Mouse (Mus musculus) frontal cortex, postnatal 10 days (tissue): ENCODE measurements around the gene D1Pas1.

Source experiments
- DNase-seq, 2 experiments: peaks; one replicate each; pipeline ENCODE4 v3.0.0; 2022; ENCODE audit warnings: low spot score in 2 of 2, mixed read lengths in 1 of 2

The D1Pas1 gene

DNA sequence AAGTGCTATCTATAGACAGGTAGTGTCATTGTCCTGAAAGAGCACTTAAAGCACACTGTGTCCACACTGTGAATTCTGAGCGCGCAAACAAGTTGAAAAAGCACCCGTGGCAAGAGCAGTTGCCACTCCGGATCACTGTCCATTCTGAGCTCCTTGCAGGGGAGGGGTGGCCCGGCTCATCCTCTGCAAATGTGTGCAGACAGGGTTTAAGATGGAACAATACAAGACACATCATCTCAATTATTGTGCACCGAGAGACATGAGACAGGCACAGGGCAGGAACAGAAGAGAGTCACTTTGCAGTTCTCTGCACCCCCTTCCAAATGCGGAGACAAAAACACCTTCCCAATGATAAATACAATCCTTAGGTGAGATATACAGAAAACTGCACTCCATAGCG, 19.3 kb downstream of the D1Pas1 start:
- DNase-seq: no peak

DNA sequence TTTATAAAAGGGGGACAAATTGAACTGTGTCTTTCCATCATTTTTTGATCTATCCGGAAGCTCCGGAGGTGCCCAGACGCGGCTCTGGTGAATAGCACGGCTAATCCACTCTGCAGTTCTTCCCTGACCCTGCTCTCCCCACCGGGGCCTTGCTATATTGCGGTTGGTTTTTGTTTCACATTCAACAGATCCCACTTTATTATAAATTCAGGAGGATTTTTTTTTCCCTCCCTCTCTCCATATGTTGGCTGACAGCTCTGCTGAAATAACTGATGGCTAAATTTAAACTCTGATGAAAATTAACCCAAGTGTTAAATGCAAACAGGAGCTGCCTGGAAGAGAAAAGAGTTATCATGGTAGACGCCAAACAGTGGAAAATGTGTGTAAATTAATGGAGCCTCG, 21.1 kb downstream of the D1Pas1 start:
- DNase-seq: no peak

DNA sequence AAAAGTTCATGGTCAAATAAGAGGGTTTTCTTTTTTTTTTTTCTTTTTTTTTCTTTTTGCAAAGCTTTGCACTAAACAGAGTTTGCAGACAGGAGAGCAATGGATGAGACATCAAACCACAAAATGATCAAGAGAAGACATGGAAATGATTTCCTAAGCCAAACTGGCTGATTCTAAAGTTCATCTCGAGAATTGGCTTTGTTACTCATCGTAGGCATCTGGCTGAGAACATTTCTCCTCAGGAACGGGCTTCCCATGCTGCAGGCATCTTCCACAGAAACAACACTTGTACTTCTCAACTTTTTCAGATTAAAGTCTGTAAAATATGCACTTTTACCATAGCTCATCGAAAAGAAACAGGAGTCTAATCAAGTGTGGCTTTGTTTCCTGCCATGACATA, 21.6 kb downstream of the D1Pas1 start:
- DNase-seq: no peak

DNA sequence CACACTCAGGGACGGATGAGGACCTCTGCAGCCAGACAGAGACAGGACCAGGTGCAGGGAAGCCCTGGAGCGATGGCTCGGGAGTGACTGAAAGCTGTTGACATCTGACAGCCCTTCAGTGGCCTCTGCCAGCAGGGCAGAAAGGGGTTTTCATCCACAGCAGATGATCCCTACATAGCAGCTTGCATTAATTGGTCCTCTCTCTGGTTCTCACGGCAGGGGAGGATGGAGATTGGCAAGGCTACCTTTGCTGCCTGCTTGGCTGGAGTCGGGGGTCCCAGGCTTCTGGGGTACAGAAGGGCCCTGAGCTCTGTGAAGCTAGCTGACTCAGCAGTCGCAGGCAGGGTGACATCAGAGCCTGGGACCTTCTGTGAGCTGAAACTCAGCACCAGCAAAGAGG, 24.3 kb downstream of the D1Pas1 start:
- DNase-seq: no peak

DNA sequence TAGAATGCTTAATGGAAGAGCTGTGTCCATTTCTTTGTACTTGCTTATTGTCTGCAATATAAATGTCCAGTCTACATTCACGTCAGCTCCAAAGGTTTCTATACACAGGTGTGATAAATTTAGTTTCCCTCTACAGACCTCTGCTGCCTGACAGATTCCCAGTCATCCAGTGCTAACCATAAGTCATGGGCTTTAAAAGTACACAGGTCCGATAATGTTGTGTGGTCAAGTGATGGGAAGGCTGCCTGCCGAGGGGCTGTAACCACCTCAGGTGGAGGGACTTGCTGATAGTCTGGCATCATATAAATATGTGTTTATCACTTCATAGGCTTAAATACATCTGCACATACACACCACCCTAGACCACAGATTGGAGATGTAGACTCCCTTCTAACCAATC, 24.9 kb downstream of the D1Pas1 start:
- DNase-seq: no peak

DNA sequence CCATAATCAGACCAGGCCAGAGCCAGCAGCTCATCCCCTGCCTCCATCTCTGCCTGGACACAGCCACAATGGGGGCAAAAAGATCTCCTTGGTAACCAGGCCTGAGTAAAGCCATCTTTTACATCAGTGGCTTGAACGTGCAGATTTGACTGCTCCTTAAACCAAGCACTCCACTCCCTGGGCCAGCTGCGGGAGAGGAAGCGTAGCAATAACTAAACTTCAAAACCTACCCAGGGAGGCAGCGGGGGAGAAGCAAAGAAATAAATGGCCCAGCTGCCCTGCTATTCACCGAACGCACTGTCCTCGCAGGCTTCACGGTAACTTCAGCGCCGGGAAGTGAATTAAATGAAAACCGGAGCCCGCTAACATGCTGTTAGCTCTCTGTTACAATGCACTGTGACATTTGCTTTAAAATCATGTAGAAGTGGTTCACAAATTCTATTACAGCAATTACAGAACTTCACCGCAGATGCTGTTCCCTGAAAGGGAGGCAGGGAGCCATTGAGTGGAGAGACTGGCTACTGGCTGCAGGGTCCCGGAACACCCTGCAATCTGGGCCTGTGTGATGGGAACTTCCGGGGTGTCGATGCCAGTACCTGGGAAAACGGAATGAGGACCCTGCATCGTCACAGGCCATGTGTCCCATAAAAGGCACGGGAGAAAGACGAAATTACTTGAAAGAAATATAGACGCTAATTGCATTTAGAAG, 30.5 kb downstream of the D1Pas1 start:
- DNase-seq: no peak

DNA sequence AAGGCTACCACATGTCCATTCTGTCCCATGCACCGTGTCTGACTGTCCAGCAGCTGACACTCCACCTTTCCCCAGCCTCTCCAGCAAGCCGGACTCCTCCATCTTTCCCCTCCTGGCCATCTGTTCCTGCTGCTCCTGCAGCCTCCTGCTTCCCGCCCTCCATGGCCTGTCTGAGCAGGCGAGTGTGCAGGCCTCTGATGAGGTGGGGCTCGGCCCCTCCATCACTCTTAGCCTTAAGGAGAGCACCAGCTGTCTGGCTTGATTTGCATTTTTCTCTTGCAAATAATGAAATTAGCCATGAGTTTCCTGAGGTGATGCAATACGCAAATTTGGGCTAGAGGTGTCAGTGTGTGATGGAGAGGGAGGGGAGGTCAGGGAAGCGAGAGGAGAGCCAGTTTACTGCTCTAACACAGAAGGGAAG, 36.2 kb downstream of the D1Pas1 start:
- no peak for DNase-seq

DNA sequence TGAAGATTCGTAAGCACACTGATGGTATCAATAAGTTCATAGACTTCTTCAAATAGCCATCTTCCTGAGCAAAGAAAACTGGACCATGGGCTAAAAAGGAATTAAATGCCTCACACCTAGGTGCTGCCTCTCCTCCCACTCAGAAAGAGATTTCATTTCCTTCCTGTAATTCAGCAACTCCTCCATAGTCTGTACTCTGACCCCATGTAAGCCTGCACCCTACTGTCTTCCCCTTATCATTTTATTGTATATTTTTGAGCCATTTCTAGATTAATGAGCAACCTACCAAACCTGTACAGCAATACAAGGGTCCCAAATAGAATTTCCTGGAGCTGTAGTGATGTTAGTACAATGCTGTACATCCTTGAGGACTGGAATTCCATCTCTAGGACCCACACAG, 37.1 kb downstream of the D1Pas1 start:
- no peak for DNase-seq

DNA sequence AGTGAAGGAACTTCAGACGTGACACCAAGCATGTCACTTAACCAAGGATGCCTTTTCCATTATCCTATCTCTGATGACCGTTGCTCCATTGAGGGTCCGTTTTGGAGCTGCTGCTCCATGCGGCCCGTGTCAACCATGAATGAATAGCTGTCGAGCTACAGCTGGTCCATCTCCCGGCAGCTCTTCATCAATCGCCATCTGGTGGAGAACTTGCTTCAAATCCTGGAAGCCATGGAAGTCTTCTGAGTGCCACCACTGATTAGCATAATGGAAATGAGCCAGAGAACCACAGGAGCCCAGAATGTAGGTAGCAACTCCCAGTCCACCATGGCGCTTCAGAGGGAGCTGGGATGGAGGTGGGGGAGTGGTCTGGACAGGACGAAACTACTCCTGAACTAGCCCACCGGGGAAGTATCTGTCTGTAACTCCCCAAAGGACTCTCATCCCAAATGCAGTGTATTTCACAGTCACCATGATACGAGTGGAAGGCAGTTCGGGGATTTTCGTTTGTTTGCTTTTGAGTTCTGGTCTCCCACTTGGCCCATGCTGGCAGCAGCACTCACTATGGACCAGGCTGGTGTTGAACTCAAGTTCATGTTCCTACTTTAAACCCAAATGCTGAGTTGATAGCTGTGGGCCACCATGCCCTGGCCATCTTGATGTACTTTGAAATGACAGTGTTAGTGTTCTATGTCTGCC, 39.2 kb downstream of the D1Pas1 start:
- no peak for DNase-seq

DNA sequence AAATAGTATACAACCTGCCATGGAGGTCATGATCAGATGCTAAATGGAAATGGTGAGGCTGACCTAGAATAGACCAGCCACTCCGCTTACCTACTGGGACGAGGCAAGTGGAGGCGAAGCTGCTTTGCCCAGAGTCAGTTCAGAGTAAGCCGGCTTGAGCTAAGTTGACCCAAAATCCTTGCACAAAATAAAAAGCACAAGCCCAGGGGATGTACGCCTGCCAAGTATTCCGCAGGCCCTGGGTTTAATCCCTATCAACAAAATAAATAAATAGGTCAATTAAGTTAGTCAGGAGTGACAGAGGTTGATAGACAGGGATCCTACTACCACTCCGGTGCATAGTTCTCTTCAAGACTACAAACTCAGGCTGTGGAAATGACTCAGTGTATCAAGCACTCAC, 41.0 kb downstream of the D1Pas1 start:
- no peak for DNase-seq

DNA sequence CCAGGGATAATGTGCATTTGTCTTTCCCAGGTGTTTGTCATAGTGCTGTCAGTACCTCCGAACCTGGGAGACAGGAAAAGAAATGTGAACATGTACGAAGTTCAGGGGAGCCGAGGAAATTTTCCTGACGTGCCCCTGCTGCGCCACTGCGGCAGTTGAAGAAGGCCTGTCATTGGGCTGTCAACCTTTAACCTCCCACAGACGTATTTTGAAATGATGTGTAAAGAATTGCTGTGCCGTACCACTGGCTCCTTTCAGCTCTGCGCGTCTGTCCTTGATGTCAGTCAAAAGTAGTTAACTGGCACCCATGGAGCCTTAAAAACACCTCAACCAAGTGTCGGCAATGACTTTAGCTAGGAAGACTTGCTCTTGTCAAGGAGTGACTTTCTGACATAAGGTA, 42.9 kb downstream of the D1Pas1 start:
- no peak for DNase-seq

DNA sequence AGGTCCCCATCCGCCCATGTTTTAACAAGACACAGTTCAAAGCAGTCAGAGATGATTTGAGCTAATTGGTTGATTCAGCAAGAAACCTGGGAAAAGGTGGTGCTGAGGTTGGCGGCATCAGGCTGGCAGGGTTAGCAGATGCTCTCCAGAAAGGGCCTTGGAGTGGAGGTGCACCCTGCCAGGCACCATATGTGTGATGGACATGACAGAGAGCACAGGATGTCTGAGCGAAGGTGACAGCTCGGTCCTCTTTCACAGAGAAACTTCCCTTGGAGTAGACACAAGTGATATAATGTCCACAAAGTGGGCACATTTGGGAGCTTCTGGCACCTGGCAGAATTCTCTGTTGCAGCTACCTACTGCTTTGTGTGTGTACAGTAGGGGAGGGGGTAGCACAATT, 44.4 kb downstream of the D1Pas1 start:
- DNase-seq: no peak

DNA sequence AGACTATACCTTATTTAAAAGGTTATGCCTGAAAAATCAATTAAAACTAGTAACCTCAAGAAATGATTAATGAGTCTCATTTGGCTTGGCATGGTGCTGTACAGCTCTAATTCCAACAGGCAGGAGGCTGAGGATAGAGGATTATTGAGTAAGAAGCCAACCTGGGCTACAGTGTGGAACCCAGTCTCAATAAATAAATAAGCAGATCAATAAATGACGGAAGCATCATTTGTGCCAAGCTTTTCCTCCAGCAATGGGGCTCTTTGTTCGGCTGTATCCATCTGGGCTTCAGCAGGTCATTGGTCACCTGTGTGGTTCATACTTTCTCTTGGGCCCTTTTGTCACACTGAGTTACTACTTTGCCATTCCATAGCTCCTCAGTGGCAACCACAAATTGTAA, 46.9 kb downstream of the D1Pas1 start:
- no peak for DNase-seq

DNA sequence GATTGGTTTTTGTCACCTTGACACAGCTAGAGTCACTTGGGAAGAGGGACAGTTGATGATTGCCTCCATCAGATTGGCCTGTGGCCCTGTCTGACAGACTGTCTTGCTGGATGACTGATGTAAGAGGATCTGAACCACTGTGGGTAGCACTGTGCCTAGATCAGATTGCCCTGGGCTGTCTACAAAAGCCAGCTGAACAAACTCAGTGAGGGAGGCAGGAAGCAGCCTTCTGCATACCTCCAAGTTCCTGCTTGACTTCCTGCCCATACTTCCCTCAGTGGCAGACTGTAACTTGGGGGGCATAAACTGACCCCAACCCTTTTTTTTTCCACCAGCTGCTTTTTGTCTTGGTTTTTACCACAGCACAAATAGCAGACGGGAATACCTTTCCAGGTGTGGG, 48.5 kb downstream of the D1Pas1 start:
- DNase-seq: no peak

DNA sequence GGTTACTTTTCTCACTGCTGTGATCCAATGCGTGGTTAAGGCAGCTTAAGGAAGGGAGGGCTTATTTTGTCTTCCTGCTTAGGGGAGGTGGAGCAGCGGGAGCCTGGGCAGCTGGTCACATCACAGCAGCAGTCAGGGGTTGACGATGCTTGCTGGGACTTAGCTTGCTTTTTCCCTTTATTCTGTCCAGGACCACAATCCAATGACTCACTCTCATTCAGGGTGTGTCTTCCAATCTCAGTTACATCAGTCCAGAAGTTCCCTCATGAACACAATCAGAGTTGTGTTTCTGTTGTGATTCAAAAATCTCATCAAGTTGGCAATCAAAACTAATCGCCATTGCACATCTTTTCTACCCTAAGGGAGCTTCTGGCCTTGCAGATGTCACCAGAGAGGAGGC, 48.9 kb downstream of the D1Pas1 start:
- no peak for DNase-seq

DNA sequence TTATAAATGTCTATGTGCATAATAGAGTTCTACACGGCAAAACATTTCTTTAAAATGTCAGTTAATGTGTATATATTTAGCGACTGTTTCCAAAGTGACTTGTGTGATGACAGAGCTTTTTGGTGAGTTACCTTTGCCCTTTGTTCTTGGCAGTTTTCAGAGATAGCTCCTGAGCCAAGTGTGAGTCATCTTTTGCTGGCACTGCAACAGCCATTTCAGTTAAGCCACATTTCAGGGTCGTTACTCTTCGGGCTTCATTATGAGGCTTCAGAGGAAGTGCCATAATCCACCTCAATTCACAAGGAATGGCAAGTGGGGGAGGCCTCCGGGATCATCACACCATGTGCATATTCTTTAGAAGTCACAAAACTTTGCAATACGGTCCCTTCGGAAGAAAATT, 52.8 kb downstream of the D1Pas1 start:
- no peak for DNase-seq
